Mouse (Mus musculus): ENCODE measurements around the gene Ncan.

Ncan gene

GRCm38 (mm10) chr8:70120667-70121066, at the start of gene Ncan:
TSS of gene Ncan (minus strand) at chr8:70120873.
- DNase-seq (ENCODE audit: low spot score): peak; percentile 89

- no peak for DNase-seq (ENCODE audit: low spot score)
Observed at GRCm38 (mm10) chr8:70170116-70170515, 49.4 kb upstream of the Ncan start.

GRCm38 (mm10) chr8:70166504-70167110, 45.9 kb upstream of the Ncan start:
- peak; percentile 32 for DNase-seq (ENCODE audit: low spot score)

- DNase-seq (ENCODE audit: low spot score): no peak
Observed at GRCm38 (mm10) chr8:70163316-70163715, 42.6 kb upstream of the Ncan start.

GRCm38 (mm10) chr8:70160015-70160414, 39.3 kb upstream of the Ncan start:
- no peak for DNase-seq (ENCODE audit: low spot score)

GRCm38 (mm10) chr8:70159211-70159610, 38.5 kb upstream of the Ncan start:
- DNase-seq (ENCODE audit: low spot score): no peak

GRCm38 (mm10) chr8:70158069-70158853, 37.6 kb upstream of the Ncan start:
- peak; percentile 48 for DNase-seq (ENCODE audit: low spot score)

GRCm38 (mm10) chr8:70157240-70157800, 36.6 kb upstream of the Ncan start:
- no peak for DNase-seq (ENCODE audit: low spot score)

GRCm38 (mm10) chr8:70152537-70153257, 32.0 kb upstream of the Ncan start:
- DNase-seq (ENCODE audit: low spot score): no peak

- no peak for DNase-seq (ENCODE audit: low spot score)
Observed at GRCm38 (mm10) chr8:70150158-70150557, 29.5 kb upstream of the Ncan start.

- no peak for DNase-seq (ENCODE audit: low spot score)
Observed at GRCm38 (mm10) chr8:70147678-70148607, 27.3 kb upstream of the Ncan start.

GRCm38 (mm10) chr8:70139981-70140380, 19.3 kb upstream of the Ncan start:
- DNase-seq (ENCODE audit: low spot score): no peak

GRCm38 (mm10) chr8:70139026-70139857, 18.6 kb upstream of the Ncan start, which contains the start of the genes Rfxank, Borcs8 and Mef2b:
TSS of gene Rfxank (minus strand) at chr8:70139154.
TSS of gene Borcs8 (plus strand) at chr8:70139499.
TSS of gene Mef2b (plus strand) at chr8:70139711.
- peak; percentile 99 for DNase-seq (ENCODE audit: low spot score)

GRCm38 (mm10) chr8:70137890-70138289, 17.2 kb upstream of the Ncan start:
- DNase-seq (ENCODE audit: low spot score): no peak

GRCm38 (mm10) chr8:70136591-70136990, 15.9 kb upstream of the Ncan start:
- no peak for DNase-seq (ENCODE audit: low spot score)

GRCm38 (mm10) chr8:70134931-70135330, 14.3 kb upstream of the Ncan start:
- DNase-seq (ENCODE audit: low spot score): no peak

GRCm38 (mm10) chr8:70134086-70134485, 13.4 kb upstream of the Ncan start:
- no peak for DNase-seq (ENCODE audit: low spot score)

- DNase-seq (ENCODE audit: low spot score): peak; percentile 81
Observed at GRCm38 (mm10) chr8:70131166-70131883, 10.7 kb upstream of the Ncan start, which contains the start of gene Nr2c2ap. TSS of gene Nr2c2ap (plus strand) at chr8:70131333.

- no peak for DNase-seq (ENCODE audit: low spot score)
Observed at GRCm38 (mm10) chr8:70130066-70130465, 9.4 kb upstream of the Ncan start.

Measured in layer of hippocampus, adult 11-12 months (tissue).